Mouse (Mus musculus) hindbrain, postnatal 0 days (tissue): ENCODE data around the gene Megf8. TPM values are rescaled to one million over a fixed set of nuclear protein-coding genes. Genes with fewer than 3 reads are reported as not detected.
A peak's percentile ranks its signal among the peaks of the same experiment; 100 is the strongest.
"Not testable (repeated sequence)": the region's sequence is repeated elsewhere in the genome, so short reads cannot be mapped to it uniquely, and the experiment has no call there.

Experiments
- ATAC-seq: fragments of 200-750 bp; cut with Nextera tagmentation; 2 replicates; pipeline ENCODE4 v1.8.0; 2017; ENCODE audit warnings: mild to moderate bottlenecking, moderate TSS enrichment, moderate library complexity
- DNase-seq: peaks from one replicate; pipeline ENCODE4 v3.0.0-alpha.2; 2015; ENCODE audit warnings: low spot score
- H3K27ac ChIP-seq: fragments of 300-500 bp; sonication (generic); 2 replicates; pipeline ENCODE4 v1.5.1; 2014; ENCODE audit warnings: mild to moderate bottlenecking
- H3K27me3 ChIP-seq: fragments of 300-500 bp; sonication (generic); 2 replicates; pipeline ENCODE4 v1.6.1; 2014; ENCODE audit warnings: low read length, mixed read lengths; ENCODE audit not compliant: insufficient read depth
- H3K36me3 ChIP-seq: fragments of 300-500 bp; sonication (generic); 2 replicates; pipeline ENCODE4 v1.6.1; 2014; ENCODE audit warnings: low read length, mixed read lengths; ENCODE audit not compliant: insufficient read depth
- H3K4me1 ChIP-seq: fragments of 300-500 bp; sonication (generic); 2 replicates; pipeline ENCODE4 v1.6.1; 2014; ENCODE audit warnings: antibody characterized with exemption, low read length, mixed read lengths; ENCODE audit not compliant: insufficient read depth
- H3K4me2 ChIP-seq: fragments of 300-500 bp; sonication (generic); 2 replicates; pipeline ENCODE4 v1.6.1; 2014; ENCODE audit warnings: low read depth, mild to moderate bottlenecking, low read length, moderate library complexity, mixed read lengths
- H3K4me3 ChIP-seq: fragments of 300-500 bp; sonication (generic); 2 replicates; pipeline ENCODE4 v1.5.1; 2014; ENCODE audit warnings: low read length
- H3K9ac ChIP-seq: fragments of 300-500 bp; sonication (generic); replicated peaks from 2 replicates; pipeline ENCODE4 v1.6.1; 2014; ENCODE audit warnings: mild to moderate bottlenecking, low read length, moderate library complexity, mixed read lengths
- H3K9me3 ChIP-seq: fragments of 300-500 bp; sonication (generic); 2 replicates; pipeline ENCODE4 v1.6.1; 2016; ENCODE audit warnings: low read length, mixed read lengths
- CTCF ChIP-seq: IDR thresholded peaks from 2 replicates; pipeline ENCODE4 v1.5.1; 2016; ENCODE audit warnings: antibody characterized with exemption, control low read depth, low read depth
- WGBS: fragments of 180-500 bp; shearing (Covaris S2); extraction: QIAGEN DNeasy Blood & Tissue Kit; methylation state at CpG from one replicate; pipeline ENCODE4 v1.1.7; 2014; 5-methylcytosine and 5-hydroxymethylcytosine counted together
- polyA plus RNA-seq: library from polyadenylated mRNA; unstranded; fragments of >200 nt; fragmentation: Nextera tagmentation; extraction: Ambion mirVana; gene quantifications from 2 replicates; pipeline ENCODE4 v1.2.1, GENCODE M21; 2015
- total RNA-seq: library from RNA; depleted of rRNA; stranded (reverse); fragments of >200 nt; gene quantifications from 2 replicates; pipeline ENCODE4 v1.2.3, GENCODE M21; 2014

Gene Megf8
- total and polyA plus RNA-seq, 2 experiments from 2014 or later, result 14.8 to 105 TPM

DNA sequence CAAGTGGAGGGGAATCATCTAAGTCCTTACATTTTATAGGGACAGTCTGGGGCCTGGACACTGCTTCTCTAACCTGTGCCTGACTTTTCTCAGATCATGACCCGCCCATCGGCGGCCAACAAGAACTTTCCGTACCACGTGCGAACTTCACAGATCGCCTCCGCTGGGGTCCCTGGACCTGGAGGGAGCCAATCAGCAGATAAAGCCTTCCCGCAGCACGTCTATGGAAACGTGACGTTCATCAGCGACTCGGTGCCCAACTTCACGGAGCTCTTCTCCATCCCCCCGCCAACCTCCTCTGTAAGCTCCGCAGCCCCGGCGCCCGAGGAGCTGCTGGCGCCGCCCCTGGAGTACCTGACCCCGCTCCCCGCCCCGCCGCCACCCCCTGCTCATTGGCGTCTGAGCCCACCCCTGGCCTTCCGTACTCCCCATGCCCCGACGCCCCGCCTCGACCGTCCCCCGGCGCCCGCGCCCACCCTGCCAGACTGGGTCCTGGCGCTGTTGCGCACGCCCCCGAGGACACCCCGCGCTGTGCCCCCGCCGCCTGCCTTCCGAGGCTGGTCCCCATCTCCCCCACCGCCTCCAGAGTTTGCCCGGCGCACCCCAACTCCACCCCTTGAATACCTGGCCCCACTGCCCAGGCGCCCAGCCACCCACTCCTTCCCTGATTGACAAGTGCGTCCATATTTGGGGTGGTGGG lies 2.2 kb upstream of the Megf8 start:
- ATAC-seq, result no peak
- no peaks in the 10 kb centered on the region for H3K36me3 ChIP-seq
- peak overlapping the region; percentile 37; the same call in 1 of the 2 replicates for H3K9ac ChIP-seq
- peak overlapping the region; percentile 60; the same call in 1 of the 2 replicates for H3K27ac ChIP-seq
- no peaks in the 10 kb centered on the region for H3K9me3 ChIP-seq
- no peak for TF ChIP-seq CTCF
- DNase-seq, result no peak
- peak overlapping the region; percentile 58 for H3K4me2 ChIP-seq
- peaks cover 13% of the 10 kb centered on the region; the same call in 1 of the 2 replicates for H3K4me1 ChIP-seq
- 7% methylated on average over 39 of the region's 51 CpGs for WGBS
- H3K4me3 ChIP-seq, result peak overlapping the region; percentile 32
- peaks cover 16% of the 10 kb centered on the region; the same call in 1 of the 2 replicates for H3K27me3 ChIP-seq

DNA sequence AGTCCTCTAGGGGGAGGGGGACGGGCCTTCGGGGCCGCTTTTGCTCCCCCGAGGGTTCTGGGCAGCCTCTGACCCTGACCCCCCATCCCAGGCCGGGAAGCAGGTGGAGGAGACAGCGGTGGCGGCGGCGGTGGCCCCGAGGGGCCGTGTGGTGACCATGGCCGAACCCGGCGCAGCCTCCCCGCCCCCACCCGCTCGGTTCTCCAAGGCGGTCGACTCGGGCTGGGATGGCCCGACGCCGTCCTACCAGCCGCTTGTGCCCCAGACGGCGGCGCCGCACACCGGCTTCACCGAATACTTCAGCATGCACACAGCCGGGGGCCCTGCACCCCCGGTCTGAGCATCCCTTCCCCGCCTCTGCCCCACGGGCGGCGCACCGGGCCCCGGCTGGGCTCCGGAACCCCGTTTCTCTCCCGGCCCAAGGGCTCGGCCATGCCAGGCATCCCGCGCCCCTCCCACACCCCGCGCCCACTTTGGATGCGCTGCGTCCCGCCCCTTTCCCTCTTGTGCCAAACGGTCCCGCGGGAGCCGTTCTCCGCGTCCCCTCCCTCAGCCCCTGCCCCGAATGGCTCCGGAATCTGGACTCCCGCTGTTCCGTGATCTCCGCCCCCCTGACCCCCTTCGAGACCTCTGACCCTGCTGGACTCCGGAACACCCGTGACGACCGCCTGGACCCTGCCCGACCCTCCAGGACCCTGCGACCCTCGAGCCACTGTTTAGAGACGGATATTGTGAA lies 1.5 kb upstream of the Megf8 start:
- peaks cover 13% of the 10 kb centered on the region; the same call in 1 of the 2 replicates for H3K4me1 ChIP-seq
- H3K9ac ChIP-seq, result peak overlapping the region; percentile 37; the same call in 1 of the 2 replicates
- DNase-seq, result peak; percentile 32
- H3K4me3 ChIP-seq, result peak overlapping the region; percentile 32
- ATAC-seq, result no peak
- TF ChIP-seq CTCF, result no peak
- H3K36me3 ChIP-seq, result no peaks in the 10 kb centered on the region
- H3K4me2 ChIP-seq, result peak overlapping the region; percentile 58
- peak overlapping the region; percentile 60; the same call in 1 of the 2 replicates for H3K27ac ChIP-seq
- H3K27me3 ChIP-seq, result peaks cover 16% of the 10 kb centered on the region; the same call in 1 of the 2 replicates
- WGBS, result 3% methylated on average over 65 of the region's 69 CpGs
- H3K9me3 ChIP-seq, result no peaks in the 10 kb centered on the region

DNA sequence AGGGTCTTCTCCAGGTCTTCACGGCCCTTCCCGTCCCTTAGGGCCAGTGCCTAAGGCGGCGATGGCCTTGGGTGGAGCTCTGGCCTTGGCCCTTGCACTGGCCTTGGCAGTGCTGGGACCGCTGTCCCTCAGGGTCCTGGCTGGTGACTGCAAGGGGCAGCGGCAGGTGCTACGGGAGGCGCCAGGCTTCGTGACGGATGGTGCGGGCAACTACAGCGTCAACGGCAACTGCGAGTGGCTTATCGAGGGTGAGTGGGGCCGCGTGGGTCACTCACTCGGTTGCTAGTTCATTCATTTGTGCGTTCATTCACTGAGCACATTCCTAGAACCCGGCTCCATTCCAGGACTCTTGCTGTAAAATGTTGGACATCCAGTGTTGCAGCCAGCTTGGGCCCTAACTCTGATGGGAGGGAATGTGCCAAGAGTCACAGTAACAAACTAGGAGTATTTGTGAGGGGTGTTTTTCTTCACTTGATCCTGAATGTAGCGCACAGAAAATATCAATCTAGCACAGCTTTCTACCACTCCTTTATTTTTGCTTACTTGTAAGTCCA lies 559 bp downstream of the Megf8 start:
- Histone ChIP-seq H3K27ac (peak overlapping the region; percentile 91), H3K9ac (peak overlapping the region; percentile 88), H3K27me3 (peaks cover 13% of the 10 kb centered on the region; the same call in 1 of the 2 replicates), H3K4me2 (peak overlapping the region; percentile 96), H3K9me3 (no peaks in the 10 kb centered on the region), H3K36me3 (no peaks in the 10 kb centered on the region), H3K4me3 (peak overlapping the region; percentile 65), H3K4me1 (peaks cover 18% of the 10 kb centered on the region; the same call in 1 of the 2 replicates)
- DNase-seq, result peak; percentile 46
- no peak for ATAC-seq
- 11% methylated on average over 21 of the region's 21 CpGs for WGBS
- no peak for TF ChIP-seq CTCF

DNA sequence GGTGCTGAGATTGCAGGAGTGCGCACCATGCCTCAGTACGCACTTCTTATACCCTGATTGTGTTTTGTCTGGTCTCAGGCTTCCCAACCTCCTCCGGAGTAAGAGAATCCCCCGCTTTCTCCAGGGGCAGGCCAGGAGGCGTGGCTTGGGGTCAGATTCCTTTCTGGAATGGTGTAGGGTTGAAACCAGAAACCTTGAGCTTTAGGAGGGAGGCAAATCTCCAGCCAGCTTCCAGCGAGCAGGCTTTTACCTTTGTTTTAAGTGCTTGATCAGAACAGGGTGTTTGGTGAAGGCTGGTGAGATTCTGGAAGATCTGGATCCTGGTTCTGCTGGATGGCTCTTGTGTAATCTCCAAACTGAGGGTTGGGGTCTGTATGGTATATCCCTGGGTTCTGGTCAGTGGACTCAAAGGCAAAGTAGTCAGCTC lies 5.1 kb downstream of the Megf8 start:
- Histone ChIP-seq H3K27me3 (no peaks in the 10 kb centered on the region), H3K36me3 (no peaks in the 10 kb centered on the region), H3K9me3 (no peaks in the 10 kb centered on the region), H3K4me3 (no peak overlapping the region), H3K27ac (peak overlapping the region; percentile 36; the same call in 1 of the 2 replicates), H3K9ac (no peak overlapping the region), H3K4me1 (peaks cover 8% of the 10 kb centered on the region; the same call in 1 of the 2 replicates), H3K4me2 (0 out of 2 replicates have a peak overlapping the region, but pooled peaks have one; percentile 13)
- WGBS, result 10% methylated on average over 6 of the region's 6 CpGs
- TF ChIP-seq CTCF, result no peak
- ATAC-seq, result no peak
- DNase-seq, result peak; percentile 9

DNA sequence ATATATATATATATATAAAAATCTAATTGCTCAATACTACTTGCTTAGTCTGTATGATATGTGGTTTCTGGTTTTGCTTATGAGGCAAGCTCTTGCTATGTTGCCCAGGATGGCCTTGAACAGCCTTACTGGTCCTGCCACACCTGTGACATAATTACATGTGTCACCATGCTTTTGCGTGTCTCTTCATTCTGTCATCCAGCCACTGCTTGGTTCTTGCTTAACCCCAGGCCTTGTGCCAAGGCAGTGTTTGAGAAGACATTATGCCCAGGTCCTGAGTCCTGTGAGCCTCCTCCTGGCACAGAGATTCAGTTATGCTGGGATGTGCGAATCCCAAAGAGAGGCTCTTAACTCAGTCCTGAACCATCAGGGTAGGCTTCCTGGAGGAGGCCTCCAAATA lies 6.3 kb downstream of the Megf8 start:
- H3K36me3 ChIP-seq, result no peaks in the 10 kb centered on the region
- H3K4me1 ChIP-seq, result peaks cover 8% of the 10 kb centered on the region; the same call in 1 of the 2 replicates
- H3K27me3 ChIP-seq, result no peaks in the 10 kb centered on the region
- 85% methylated on average over 2 of the region's 2 CpGs for WGBS
- no peak overlapping the region for H3K4me2 ChIP-seq
- H3K9ac ChIP-seq, result no peak overlapping the region
- TF ChIP-seq CTCF, result no peak
- DNase-seq (no peak), ATAC-seq (no peak)
- H3K9me3 ChIP-seq, result no peaks in the 10 kb centered on the region
- H3K27ac ChIP-seq, result no peak overlapping the region
- no peak overlapping the region for H3K4me3 ChIP-seq

DNA sequence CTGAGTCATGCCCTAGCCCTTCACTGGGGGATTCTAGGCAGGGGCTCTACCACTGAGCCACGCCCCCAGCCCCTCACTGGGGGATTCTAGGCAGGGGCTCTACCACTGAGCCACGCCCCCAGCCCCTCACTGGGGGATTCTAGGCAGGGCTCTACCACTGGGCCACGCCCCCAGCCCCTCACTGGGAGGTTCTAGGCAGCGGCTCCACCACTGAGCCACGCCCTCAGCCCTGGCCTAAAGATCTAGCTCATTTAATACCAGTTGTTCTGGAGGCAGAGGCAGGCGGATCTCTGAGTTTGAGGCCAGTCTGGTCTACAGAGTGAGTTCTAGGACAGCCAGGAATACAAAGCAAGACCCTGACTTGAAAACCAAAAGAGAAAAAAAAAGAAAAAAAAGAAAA lies 8.5 kb downstream of the Megf8 start:
- H3K27me3 ChIP-seq, ATAC-seq, H3K4me2 ChIP-seq, H3K9ac ChIP-seq, H3K9me3 ChIP-seq, H3K36me3 ChIP-seq, H3K4me1 ChIP-seq, DNase-seq, H3K27ac ChIP-seq, H3K4me3 ChIP-seq: not testable (repeated sequence)
- WGBS, result 84% methylated on average over 6 of the region's 6 CpGs
